Mouse (Mus musculus) CH12.LX (cell line): Measurements from ENCODE around the gene Filip1l. TPM values are rescaled to one million over a fixed set of nuclear protein-coding genes. Genes with fewer than 3 reads are reported as not detected.

Experiments
- DNase-seq: peaks from one replicate; pipeline ENCODE4 v3.0.0-alpha.2; 2013; ENCODE audit errors: extremely low read depth
- H3K27ac ChIP-seq: 2 replicates; pipeline ENCODE4 v1.5.1; 2012; ENCODE audit warnings: low read depth, mild to moderate bottlenecking, control low read depth, moderate library complexity; ENCODE audit not compliant: insufficient read depth
- H3K27me3 ChIP-seq: replicated peaks from 2 replicates; pipeline ENCODE3; 2012; ENCODE audit warnings: inconsistent platforms
- H3K36me3 ChIP-seq, 2 experiments: replicated peaks in 1 of 2; 2 replicates each; pipeline versions ENCODE3 to v1.6.1; 2012; ENCODE audit warnings: inconsistent platforms in 1 of 2, low read length in 1 of 2, mild to moderate bottlenecking in 1 of 2, mixed read lengths in 1 of 2, moderate library complexity in 1 of 2; ENCODE audit not compliant: control insufficient read depth in 1 of 2, insufficient read depth in 1 of 2
- H3K4me1 ChIP-seq, 2 experiments: 2 replicates each; pipeline ENCODE4 v1.6.1; 2012; ENCODE audit warnings: inconsistent platforms in 1 of 2, moderate library complexity in 1 of 2; ENCODE audit not compliant: insufficient read depth in 2 of 2, control insufficient read depth in 1 of 2
- H3K4me2 ChIP-seq: 2 replicates; pipeline ENCODE4 v1.6.1; 2012; ENCODE audit warnings: low read depth, mild to moderate bottlenecking, control low read depth; ENCODE audit not compliant: poor library complexity, insufficient read depth, severe bottlenecking
- H3K4me3 ChIP-seq, 3 experiments: fragments of 150-350 bp in 1 of 3; sonication (generic) in 1 of 3; replicated peaks in 1 of 3; 2 replicates each; pipeline versions ENCODE3 to v1.5.1; 2011 to 2012; ENCODE audit warnings: low read depth in 2 of 3, low read length in 2 of 3, mild to moderate bottlenecking in 2 of 3, moderate library complexity in 2 of 3, control low read depth in 1 of 3, improper control_type of control experiment in 1 of 3, inconsistent platforms in 1 of 3, mixed read lengths in 1 of 3; ENCODE audit not compliant: poor library complexity in 1 of 3
- H3K79me2 ChIP-seq: replicated peaks from 2 replicates; pipeline ENCODE4 v1.6.1; 2012; ENCODE audit warnings: mild to moderate bottlenecking, moderate library complexity; ENCODE audit not compliant: control insufficient read depth, poor library complexity, insufficient read depth, severe bottlenecking; ENCODE audit errors: extremely low read depth
- H3K9ac ChIP-seq: 2 replicates; pipeline ENCODE4 v1.6.1; 2012; ENCODE audit warnings: low read depth, mild to moderate bottlenecking, control low read depth, moderate library complexity; ENCODE audit not compliant: insufficient read depth
- H3K9me3 ChIP-seq: replicated peaks from 2 replicates; pipeline ENCODE3; 2012; ENCODE audit warnings: low read length, inconsistent platforms, mixed read lengths
- BHLHE40 ChIP-seq: IDR thresholded peaks from 2 replicates; pipeline ENCODE4 v1.6.1; 2011; ENCODE audit warnings: mild to moderate bottlenecking, low read depth, low read length, improper control_type of control experiment
- CHD1 ChIP-seq: IDR thresholded peaks from 2 replicates; pipeline ENCODE4 v1.6.1; 2012; ENCODE audit warnings: low read depth, low read length, improper control_type of control experiment, inconsistent platforms
- E2F4 ChIP-seq: IDR thresholded peaks from 2 replicates; pipeline ENCODE4 v1.6.1; 2011; ENCODE audit warnings: low read depth, low read length, improper control_type of control experiment; ENCODE audit not compliant: insufficient replicate concordance
- ELF1 ChIP-seq: IDR thresholded peaks from 2 replicates; pipeline ENCODE4 v1.6.1; 2014; ENCODE audit warnings: low read depth, mild to moderate bottlenecking, inconsistent platforms, low read length, improper control_type of control experiment
- EP300 ChIP-seq: IDR thresholded peaks from 2 replicates; pipeline ENCODE4 v1.6.1; 2011; ENCODE audit warnings: low read length, improper control_type of control experiment
- JUN ChIP-seq: IDR thresholded peaks from 2 replicates; pipeline ENCODE4 v1.6.1; 2011; ENCODE audit warnings: low read depth, mild to moderate bottlenecking, low read length, improper control_type of control experiment, moderate library complexity; ENCODE audit not compliant: insufficient read depth
- KAT2A ChIP-seq: IDR thresholded peaks from 2 replicates; pipeline ENCODE4 v1.6.1; 2012; ENCODE audit warnings: low read length, improper control_type of control experiment, inconsistent platforms; ENCODE audit not compliant: insufficient replicate concordance
- MAX ChIP-seq: IDR thresholded peaks from 2 replicates; pipeline ENCODE4 v1.6.1; 2011; ENCODE audit warnings: low read length, improper control_type of control experiment
- NELFE ChIP-seq: IDR thresholded peaks from 2 replicates; pipeline ENCODE4 v1.6.1; 2011; ENCODE audit warnings: low read depth, low read length, improper control_type of control experiment
- NRF1 ChIP-seq: IDR thresholded peaks from 2 replicates; pipeline ENCODE4 v1.6.1; 2014; ENCODE audit warnings: low read depth, mild to moderate bottlenecking, inconsistent platforms, low read length, improper control_type of control experiment, moderate library complexity
- PAX5 ChIP-seq: IDR thresholded peaks from 2 replicates; pipeline ENCODE4 v1.6.1; 2012; ENCODE audit warnings: low read length, inconsistent platforms, mixed read lengths
- SMC3 ChIP-seq: IDR thresholded peaks from 2 replicates; pipeline ENCODE4 v1.6.1; 2011; ENCODE audit warnings: low read depth, low read length, improper control_type of control experiment
- TCF12 ChIP-seq: IDR thresholded peaks from 2 replicates; pipeline ENCODE4 v1.6.1; 2014; ENCODE audit warnings: low read depth, mild to moderate bottlenecking, inconsistent platforms, low read length, improper control_type of control experiment
- UBTF ChIP-seq: IDR thresholded peaks from 2 replicates; pipeline ENCODE4 v1.6.1; 2012; ENCODE audit warnings: low read depth, mild to moderate bottlenecking, inconsistent platforms, low read length, improper control_type of control experiment, moderate library complexity
- USF1 ChIP-seq: IDR thresholded peaks from 2 replicates; pipeline ENCODE4 v1.6.1; 2014; ENCODE audit warnings: low read depth, mild to moderate bottlenecking, inconsistent platforms, low read length, improper control_type of control experiment
- USF2 ChIP-seq: conservative IDR thresholded peaks from 2 replicates; pipeline ENCODE4 v1.6.1; 2011; ENCODE audit warnings: low read depth, low read length, improper control_type of control experiment
- ZKSCAN1 ChIP-seq: IDR thresholded peaks from 2 replicates; pipeline ENCODE4 v1.6.1; 2012; ENCODE audit warnings: low read depth, inconsistent platforms, low read length, improper control_type of control experiment, borderline replicate concordance
- ZMIZ1 ChIP-seq: IDR thresholded peaks from 2 replicates; pipeline ENCODE4 v1.6.1; 2012; ENCODE audit warnings: low read depth, mild to moderate bottlenecking, inconsistent platforms, low read length, improper control_type of control experiment
- dilution Hi-C: fragments of 300-500 bp; cut with MboI; formaldehyde crosslinking; loops from 2 replicates; pipeline ENCODE4 v1.14.3; 2020; ENCODE audit warnings: low sequenced_read_pairs; ENCODE audit not compliant: extremely low pct_unique_long_range_greater_than_20kb, extremely low pct_ligation_motif_present
- in situ Hi-C: fragments of 300-500 bp; cut with MboI; formaldehyde crosslinking; loops from 3 replicates; pipeline ENCODE4 v1.14.3; 2019; ENCODE audit warnings: low sequenced_read_pairs, low pct_ligation_motif_present, low pct_unique_long_range_greater_than_20kb, mixed read lengths
- polyA plus RNA-seq: library from polyadenylated mRNA; unstranded; fragments of >175 nt; gene quantifications from 2 replicates; pipeline ENCODE4 v1.2.1, GENCODE M21; 2012; ENCODE audit warnings: low read depth; ENCODE audit not compliant: insufficient read length
- total RNA-seq, 2 experiments: library from RNA; depleted of rRNA; stranded (reverse); fragments of 300-350 nt in 1 of 2; fragments of >200 nt in 1 of 2; gene quantifications; 2 replicates each; pipeline ENCODE4 v1.2.3; 2012 to 2014

Filip1l gene
- total and polyA plus RNA-seq, 3 experiments, result 2.1 to 17.6 (median 5.7) TPM

GRCm38 (mm10) chr16:57500851-57501250, 148.0 kb downstream of the Filip1l start:
- no peak overlapping the region for H3K4me3 ChIP-seq

GRCm38 (mm10) chr16:57502230-57502629, 149.3 kb downstream of the Filip1l start:
- Histone ChIP-seq H3K9me3 (no peaks in the 10 kb centered on the region), H3K9ac (no peak overlapping the region), H3K27ac (no peak overlapping the region), H3K79me2 (no peaks in the 10 kb centered on the region), H3K36me3 (peaks cover 0 to 3% of the 10 kb centered on the region in 2 experiments), H3K27me3 (no peaks in the 10 kb centered on the region), H3K4me3 (no peak overlapping the region), H3K4me2 (no peak overlapping the region), H3K4me1 (peaks cover 0 to 28% of the 10 kb centered on the region in 2 experiments; a peak in 2 of 4 replicates)
- dilution Hi-C loops, result no loop called here
- in situ Hi-C loops, result no loop called here
- no peak for DNase-seq
- no peak for TF ChIP-seq NELFE

More at GRCm38 (mm10) chr16:57500851-57501250, 148.0 kb downstream of the Filip1l start:
- H3K27me3 ChIP-seq, result no peaks in the 10 kb centered on the region
- no peak overlapping the region for H3K27ac ChIP-seq
- dilution Hi-C loops (no loop called here), in situ Hi-C loops (no loop called here)
- no peak overlapping the region for H3K4me2 ChIP-seq
- H3K9ac ChIP-seq, result no peak overlapping the region
- no peaks in the 10 kb centered on the region for H3K9me3 ChIP-seq
- peak; percentile 45 for DNase-seq
- peaks cover 0 to 30% of the 10 kb centered on the region in 2 experiments; a peak in 2 of 4 replicates for H3K4me1 ChIP-seq
- H3K36me3 ChIP-seq, result no peaks in the 10 kb centered on the region
- no peak for TF ChIP-seq SMC3
- TF ChIP-seq UBTF, result no peak
- no peak for TF ChIP-seq PAX5
- no peak for TF ChIP-seq USF2
- no peak for TF ChIP-seq CHD1
- no peak for TF ChIP-seq EP300
- TF ChIP-seq JUN, result no peak
- TF ChIP-seq E2F4, result no peak
- H3K79me2 ChIP-seq, result no peaks in the 10 kb centered on the region

DNA sequence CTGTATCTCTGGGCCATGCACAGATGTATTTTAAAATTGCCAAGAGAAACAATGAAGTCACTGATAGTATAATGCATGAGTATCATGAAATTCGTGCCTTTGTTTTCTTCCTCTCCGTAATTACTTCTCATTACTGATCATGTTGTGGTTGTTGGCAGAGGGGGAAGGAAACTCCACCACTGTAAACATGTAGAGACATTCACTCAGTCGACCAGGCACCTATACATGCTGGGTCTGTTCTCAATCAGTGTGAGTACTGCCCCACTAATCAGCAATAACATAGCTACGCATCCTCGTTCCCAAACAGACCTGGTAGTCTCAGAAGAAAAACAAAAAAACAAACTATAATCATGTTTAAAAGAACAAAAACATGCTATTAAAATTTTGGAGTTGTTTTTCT, 149.9 kb downstream of the Filip1l start:
- DNase-seq, result no peak
- Histone ChIP-seq H3K4me2 (no peak overlapping the region), H3K36me3 (peaks cover 0 to 3% of the 10 kb centered on the region in 2 experiments), H3K79me2 (no peaks in the 10 kb centered on the region), H3K27ac (no peak overlapping the region), H3K9me3 (no peaks in the 10 kb centered on the region), H3K4me3 (no peak overlapping the region), H3K27me3 (no peaks in the 10 kb centered on the region), H3K4me1 (peaks cover 0 to 28% of the 10 kb centered on the region in 2 experiments; a peak in 2 of 4 replicates), H3K9ac (no peak overlapping the region)
- dilution Hi-C loops, result no loop called here
- in situ Hi-C loops, result no loop called here
- TF ChIP-seq MAX, result no peak
- no peak for TF ChIP-seq ELF1
- TF ChIP-seq ZKSCAN1, result no peak
- TF ChIP-seq TCF12, result no peak
- no peak for TF ChIP-seq BHLHE40
- no peak for TF ChIP-seq NRF1
- no peak for TF ChIP-seq NELFE
- TF ChIP-seq KAT2A, result no peak
- no peak for TF ChIP-seq ZMIZ1
- TF ChIP-seq USF1, result no peak
